Mouse (Mus musculus) B cell, adult 2 months (primary cell): ENCODE data around the gene Mmp9.

Experiments used
- DNase-seq, 2 experiments: peaks; one replicate each; pipeline ENCODE4 v3.0.0; 2022

Mmp9 gene

GRCm38 (mm10) chr2:164994156-164994555 is 53.6 kb downstream of the Mmp9 start:
- DNase-seq, result no peak

GRCm38 (mm10) chr2:164994659-164995428 is 54.3 kb downstream of the Mmp9 start:
- no peak for DNase-seq

DNA sequence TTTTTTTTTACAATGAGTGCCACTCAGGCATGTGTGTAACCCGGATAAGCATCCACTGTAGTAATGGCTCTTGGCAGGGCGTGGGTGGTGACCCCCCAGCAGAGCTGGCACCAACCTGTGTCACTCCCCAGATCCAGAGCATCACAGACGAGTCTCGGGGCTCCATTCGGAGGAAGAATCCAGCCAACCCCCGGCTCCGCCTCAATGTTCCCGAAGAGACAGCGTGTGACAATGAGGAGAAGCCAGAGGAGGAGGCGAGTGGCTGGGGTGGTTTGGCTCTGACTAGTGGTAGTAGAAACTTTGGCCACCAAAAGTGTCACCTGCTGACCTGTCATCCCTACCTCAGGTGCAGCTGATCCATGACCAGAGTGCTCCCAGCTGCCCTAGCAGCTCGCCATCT is 55.4 kb downstream of the Mmp9 start:
- no peak for DNase-seq

- DNase-seq, result no peak
Measured at GRCm38 (mm10) chr2:164996848-164997720, 56.5 kb downstream of the Mmp9 start.

- DNase-seq, result no peak
Measured at GRCm38 (mm10) chr2:164997721-164998428, 57.3 kb downstream of the Mmp9 start.

- DNase-seq, result no peak
Measured at GRCm38 (mm10) chr2:165001958-165002357, 61.4 kb downstream of the Mmp9 start.

- no peak for DNase-seq
Measured at GRCm38 (mm10) chr2:165003108-165003507, 62.5 kb downstream of the Mmp9 start.

DNA sequence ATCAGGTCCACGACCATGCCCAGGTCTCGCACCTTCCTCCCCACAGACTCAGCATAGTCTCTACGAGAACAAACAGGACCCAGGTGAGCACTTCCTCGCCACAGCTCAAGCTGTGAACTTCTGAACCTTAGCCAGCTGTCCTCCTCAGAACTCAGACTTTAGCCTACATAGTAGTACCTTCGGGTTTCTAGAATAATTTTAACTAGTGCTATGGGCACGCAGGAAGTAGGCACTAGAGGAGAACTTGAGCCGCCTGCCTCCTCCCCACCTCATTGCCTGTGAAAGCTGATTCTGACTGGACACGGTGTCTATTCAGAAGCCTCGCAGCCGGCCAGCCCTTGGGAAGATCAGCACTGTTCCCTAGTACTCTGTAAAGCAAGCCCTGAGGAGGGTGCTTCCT is 63.7 kb downstream of the Mmp9 start:
- no peak for DNase-seq
